Mouse (Mus musculus) embryonic fibroblast, embryonic 13.5 days (primary cell): ENCODE results near the gene Cldn11. TPM values are rescaled to one million over a fixed set of nuclear protein-coding genes. Genes with fewer than 3 reads are reported as not detected.

Experiments
- H3K27ac ChIP-seq: 2 replicates; pipeline ENCODE4 v1.5.1; 2012; ENCODE audit warnings: low read length, control low read depth, inconsistent platforms; ENCODE audit not compliant: insufficient read depth
- H3K4me1 ChIP-seq: 2 replicates; pipeline ENCODE4 v1.6.1; 2011; ENCODE audit warnings: low read length; ENCODE audit not compliant: control insufficient read depth, insufficient read depth
- H3K4me3 ChIP-seq: 2 replicates; pipeline ENCODE4 v1.5.1; 2011; ENCODE audit warnings: mild to moderate bottlenecking, control low read depth, low read length; ENCODE audit not compliant: insufficient read depth
- CTCF ChIP-seq: IDR thresholded peaks from 2 replicates; pipeline ENCODE4 v1.5.1; 2011; ENCODE audit warnings: mild to moderate bottlenecking, control low read depth, low read length, moderate library complexity, borderline replicate concordance; ENCODE audit not compliant: insufficient read depth
- POLR2A ChIP-seq: IDR thresholded peaks from 2 replicates; pipeline ENCODE4 v1.6.1; 2011; ENCODE audit warnings: low read depth, mild to moderate bottlenecking, control low read depth, low read length, moderate library complexity
- polyA plus RNA-seq: library from polyadenylated mRNA; stranded (reverse); fragments of >200 nt; gene quantifications from 2 replicates; pipeline ENCODE4 v1.2.4, GENCODE M21; 2011; ENCODE audit warnings: low read depth; ENCODE audit not compliant: missing spikeins, insufficient read length

The Cldn11 gene
- polyA plus RNA-seq, 1 experiment, result 1.0 TPM

DNA sequence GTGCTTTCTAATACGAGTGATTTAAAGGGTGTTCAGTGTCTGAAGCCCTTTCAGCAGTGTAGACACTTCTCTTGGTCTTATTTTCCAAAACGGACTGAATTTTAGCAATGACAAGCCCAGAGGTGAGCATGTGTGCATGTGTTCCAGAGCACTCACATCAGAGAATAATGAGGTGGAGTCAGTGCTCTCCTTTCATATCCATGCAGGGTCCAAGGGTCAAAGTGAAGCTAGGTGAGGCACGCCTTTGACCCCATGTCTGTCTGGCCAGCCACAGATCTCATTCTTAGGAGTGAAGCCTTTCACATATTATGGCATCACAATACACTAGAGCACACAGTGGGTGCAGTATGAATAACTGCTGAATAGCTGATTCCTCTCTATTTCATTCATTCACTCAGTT is 55.4 kb downstream of the Cldn11 start:
- TF ChIP-seq CTCF (no peak), POLR2A (no peak)

DNA sequence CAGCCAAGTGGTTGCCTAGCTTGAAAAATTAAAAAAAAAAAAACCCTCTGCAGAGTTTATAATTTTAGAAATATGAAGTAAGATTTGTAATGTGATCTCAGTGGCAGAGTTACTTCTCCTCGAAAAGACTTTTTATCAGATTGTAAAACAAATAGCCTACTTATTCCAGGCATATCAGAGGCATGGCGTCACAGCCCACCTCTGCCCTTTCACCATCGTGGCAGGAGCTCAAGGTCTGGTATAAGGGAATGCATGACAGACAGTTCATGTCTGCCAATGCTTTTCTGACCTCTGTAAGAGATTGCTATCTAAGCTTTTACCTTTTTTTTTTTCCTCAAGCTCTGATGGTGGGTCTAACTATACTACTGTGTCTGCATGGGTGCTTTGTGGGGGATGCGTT is 58.3 kb downstream of the Cldn11 start:
- Histone ChIP-seq H3K4me1 (peaks cover 8% of the 10 kb centered on the region), H3K4me3 (no peak overlapping the region), H3K27ac (no peak overlapping the region)
- no peak for TF ChIP-seq CTCF
- no peak for TF ChIP-seq POLR2A

More for the DNA sequence above, 55.4 kb downstream of the Cldn11 start:
- no peaks in the 10 kb centered on the region; the same call in 1 of the 2 replicates for H3K4me1 ChIP-seq
- no peak overlapping the region for H3K27ac ChIP-seq
- H3K4me3 ChIP-seq, result no peak overlapping the region

DNA sequence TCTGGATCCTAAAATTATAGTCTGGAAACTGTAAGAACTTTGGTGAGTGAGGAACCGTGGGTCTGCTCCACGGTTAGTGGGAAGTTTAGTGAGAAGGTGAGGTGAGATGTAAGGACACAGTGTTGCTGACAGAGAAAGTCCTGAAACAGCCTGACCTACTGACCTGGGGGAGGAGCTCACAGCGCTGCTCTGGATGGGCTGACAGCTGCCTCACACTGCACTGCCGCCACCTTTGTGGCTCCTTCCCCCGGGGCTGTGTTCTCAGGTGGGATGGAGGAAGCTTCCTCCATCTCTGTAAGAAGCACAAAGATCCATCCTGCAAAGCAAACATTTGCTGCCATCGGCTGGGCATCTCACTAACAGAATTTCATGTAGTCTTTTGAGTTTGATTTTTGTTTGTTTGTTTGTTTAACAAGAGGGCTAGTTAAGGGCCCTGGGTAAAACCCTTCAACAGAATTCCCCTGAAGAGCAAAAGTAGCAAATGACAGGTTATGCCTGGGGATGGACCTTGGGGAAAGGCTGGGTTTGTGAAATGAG is 58.8 kb downstream of the Cldn11 start:
- TF ChIP-seq POLR2A, result no peak
- no peak for TF ChIP-seq CTCF
- Histone ChIP-seq H3K4me3 (no peak overlapping the region), H3K27ac (no peak overlapping the region), H3K4me1 (peaks cover 8% of the 10 kb centered on the region)

DNA sequence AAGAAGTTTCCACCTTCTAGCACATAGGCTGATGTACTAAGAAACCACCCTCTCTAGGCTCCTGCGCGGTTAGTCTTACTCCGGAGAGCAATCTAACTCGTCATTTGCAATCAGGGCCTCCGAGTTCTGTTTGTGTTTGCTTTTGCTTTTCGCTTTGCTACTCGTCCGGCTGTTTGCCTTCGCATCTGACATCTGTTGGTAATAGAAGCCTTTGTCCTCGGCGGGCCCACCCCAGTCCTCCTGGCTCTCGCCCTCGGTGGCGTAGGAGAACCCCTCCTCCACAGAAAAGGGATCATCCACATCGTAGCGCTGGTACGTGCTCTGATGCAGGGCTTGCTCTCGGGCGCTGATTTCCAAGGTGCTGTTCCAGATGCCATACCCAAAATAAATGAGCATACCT is 59.3 kb downstream of the Cldn11 start:
- no peak overlapping the region for H3K4me3 ChIP-seq
- TF ChIP-seq POLR2A (no peak), CTCF (no peak)
- H3K27ac ChIP-seq, result no peak overlapping the region
- H3K4me1 ChIP-seq, result peaks cover 8% of the 10 kb centered on the region

DNA sequence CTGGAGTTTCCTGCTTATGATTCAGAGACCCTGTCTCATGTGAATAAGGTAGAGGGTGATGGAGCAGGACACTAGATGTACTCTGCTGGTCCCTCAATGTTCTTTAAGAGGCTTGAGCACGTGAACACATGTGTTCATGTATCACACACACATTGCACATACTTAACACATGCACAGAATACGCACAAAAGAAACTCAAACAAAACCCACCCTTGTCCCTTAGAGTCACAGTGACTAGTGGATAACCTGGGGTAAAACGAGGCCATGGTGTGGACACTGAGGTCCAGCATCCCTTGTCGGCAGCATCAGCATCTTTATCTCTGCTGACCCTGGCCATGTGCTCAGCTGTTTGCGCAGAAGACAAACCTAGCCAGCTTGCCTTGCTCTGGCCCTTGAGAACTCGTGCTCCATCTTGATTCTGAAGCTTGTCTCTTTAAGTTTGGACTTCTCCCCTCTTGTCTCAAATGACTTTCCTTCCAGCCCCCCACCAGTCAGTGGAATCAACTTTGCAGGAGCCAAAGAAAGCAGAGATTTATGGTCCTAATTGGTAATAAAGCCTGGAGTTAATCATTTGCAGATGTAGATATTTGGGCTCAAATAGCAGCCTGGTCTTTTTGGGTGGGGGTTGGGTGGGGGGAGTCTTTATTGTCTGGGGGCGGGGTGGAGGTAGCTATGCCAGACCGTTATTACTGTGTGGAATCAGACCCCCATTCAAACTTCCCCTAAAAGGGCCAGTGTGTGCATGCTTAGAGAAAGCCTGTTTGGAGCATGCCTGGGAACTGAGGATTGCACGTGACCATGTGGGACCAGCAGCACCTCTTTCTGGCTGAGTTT is 62.7 kb downstream of the Cldn11 start:
- TF ChIP-seq POLR2A (no peak), CTCF (no peak)
- H3K4me3 ChIP-seq, result no peak overlapping the region
- no peak overlapping the region; the same call in 1 of the 2 replicates for H3K27ac ChIP-seq
- peaks cover 8% of the 10 kb centered on the region for H3K4me1 ChIP-seq

DNA sequence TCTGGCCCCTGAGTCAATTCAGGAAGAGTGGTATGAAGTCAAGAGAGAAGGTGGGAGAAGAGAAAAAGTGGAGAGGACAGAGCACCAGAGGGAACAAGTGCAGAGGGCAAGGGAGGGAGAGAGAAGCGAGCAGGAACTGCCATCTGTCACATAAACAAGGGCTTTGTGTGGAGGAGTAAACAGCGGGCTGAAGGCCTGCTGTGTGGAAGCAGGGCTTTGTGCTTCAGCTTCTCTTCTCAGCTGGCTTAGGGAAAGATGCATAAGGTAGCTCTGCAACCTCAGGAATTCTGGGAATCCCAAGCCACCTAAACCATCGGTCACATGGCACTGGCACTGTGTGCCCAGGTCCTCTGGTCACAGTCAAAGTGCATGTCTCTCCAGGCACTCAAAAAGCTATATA is 64.1 kb downstream of the Cldn11 start:
- peaks cover 8% of the 10 kb centered on the region for H3K4me1 ChIP-seq
- no peak for TF ChIP-seq POLR2A
- TF ChIP-seq CTCF, result no peak

More for the DNA sequence above, 64.1 kb downstream of the Cldn11 start:
- no peak overlapping the region for H3K4me3 ChIP-seq
- H3K27ac ChIP-seq, result no peak overlapping the region

Other genes with a start within 250 kb of the Cldn11 start
- 32.6 and 37.3 TPM in 2 replicates for gene Phc3, start 180.5 kb upstream of the Cldn11 start, polyA plus RNA-seq
- gene Prkci, start 154.2 kb upstream of the Cldn11 start, polyA plus RNA-seq, result 110 and 120 TPM in 2 replicates
- gene Skil, start 54.9 kb upstream of the Cldn11 start, polyA plus RNA-seq, result 50.3 and 62.7 TPM in 2 replicates
- gene Slc7a14, start 160.5 kb downstream of the Cldn11 start, polyA plus RNA-seq, result not detected in 2 replicates